Mouse (Mus musculus): ENCODE measurements around the gene Lbp. TPM values are rescaled to one million over a fixed set of nuclear protein-coding genes. Genes with fewer than 3 reads are reported as not detected.

Gene Lbp
- 0.01 and 0.09 TPM in 2 replicates for polyA plus RNA-seq (2012)

DNA sequence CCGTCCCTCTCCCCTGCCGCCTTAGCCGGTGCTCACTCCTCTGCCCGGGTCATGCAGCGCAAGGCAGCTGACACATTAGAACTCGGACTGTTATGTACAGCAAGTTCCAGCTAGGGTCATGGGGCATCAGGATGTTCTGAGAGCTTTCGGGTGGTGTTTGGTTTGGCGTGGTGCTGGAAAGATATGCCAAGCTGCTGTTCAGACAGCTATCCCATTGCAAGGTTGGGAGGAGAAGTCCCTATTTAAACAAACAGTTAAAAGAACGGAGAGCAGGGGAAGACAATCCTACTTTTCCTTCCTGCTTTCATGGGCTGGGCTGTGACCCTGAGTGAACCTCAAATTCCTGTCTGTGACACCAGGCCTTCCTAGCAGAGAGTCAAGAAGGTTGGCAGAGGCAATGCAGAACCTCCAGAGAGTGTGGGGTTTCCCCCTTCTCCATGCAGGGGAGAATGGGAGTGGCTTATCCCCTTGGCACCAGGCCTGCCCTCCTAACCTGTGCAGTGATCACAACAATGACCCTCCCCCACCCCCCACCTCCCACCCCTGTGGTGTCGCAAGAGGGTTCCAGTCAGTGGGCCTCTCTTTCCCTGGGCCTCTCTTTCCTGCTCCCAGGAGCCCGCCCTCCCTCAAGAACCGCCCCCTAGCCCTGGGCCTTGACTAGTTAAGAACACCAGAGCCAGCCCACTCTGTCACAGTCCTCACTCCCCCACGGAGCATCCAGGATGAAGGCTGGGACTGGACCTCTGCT lies at the start of gene Lbp:
Gene Lbp, plus strand, starts transcription at position 546 of the 748 bp plus-strand sequence.
- peaks cover 4% of the 10 kb centered on the region; the same call in 1 of the 2 replicates for H3K36me3 ChIP-seq (ENCODE audit: control insufficient read depth)
- no peaks in the 10 kb centered on the region for H3K9me3 ChIP-seq (ENCODE audit: control insufficient read depth, low read length)
- TF ChIP-seq GATA1 (IDR thresholded peaks at IDR 0.05; ENCODE audit: low read length) (no peak), TAL1 (IDR thresholded peaks at IDR 0.05; ENCODE audit: low read length) (no peak)
- H3K4me3 ChIP-seq (replicated peaks) = peak within 1 kb of the TSS; percentile 31
- H3K27me3 ChIP-seq (ENCODE audit: control insufficient read depth) = no peaks in the 10 kb centered on the region
- H3K4me1 ChIP-seq (ENCODE audit: control insufficient read depth) = peaks cover 10% of the 10 kb centered on the region

DNA sequence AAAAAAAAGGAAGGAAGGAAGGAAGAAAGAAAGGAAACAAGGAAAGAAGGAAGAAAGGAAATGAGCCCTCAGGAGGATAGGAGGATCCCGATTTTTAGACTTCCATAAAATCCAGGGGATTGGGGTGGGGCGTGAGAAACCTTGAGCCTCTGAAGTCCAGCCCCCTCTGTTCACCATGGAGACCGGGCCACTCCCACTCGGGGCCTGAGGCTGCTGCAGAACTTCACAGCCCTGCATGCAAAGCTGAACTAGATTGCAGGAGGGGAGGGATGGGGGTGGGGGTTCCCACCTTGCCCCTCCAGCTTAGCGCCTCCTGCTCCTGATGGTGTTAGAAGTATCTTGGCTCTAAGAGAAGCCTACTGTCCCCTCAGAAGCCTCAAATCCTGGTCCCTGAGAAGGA lies 49.4 kb upstream of the Lbp start:
- H3K4me1 ChIP-seq (ENCODE audit: control insufficient read depth) = no peaks in the 10 kb centered on the region
- no peak for TF ChIP-seq TAL1 (IDR thresholded peaks at IDR 0.05; ENCODE audit: low read length)
- TF ChIP-seq GATA1 (IDR thresholded peaks at IDR 0.05; ENCODE audit: low read length) = no peak
- peaks cover 6% of the 10 kb centered on the region; the same call in 1 of the 2 replicates for H3K27me3 ChIP-seq (ENCODE audit: control insufficient read depth)
- H3K9me3 ChIP-seq (ENCODE audit: control insufficient read depth, low read length) = no peaks in the 10 kb centered on the region
- no peaks in the 10 kb centered on the region for H3K36me3 ChIP-seq (ENCODE audit: control insufficient read depth)
- no peak overlapping the region for H3K4me3 ChIP-seq (replicated peaks)

DNA sequence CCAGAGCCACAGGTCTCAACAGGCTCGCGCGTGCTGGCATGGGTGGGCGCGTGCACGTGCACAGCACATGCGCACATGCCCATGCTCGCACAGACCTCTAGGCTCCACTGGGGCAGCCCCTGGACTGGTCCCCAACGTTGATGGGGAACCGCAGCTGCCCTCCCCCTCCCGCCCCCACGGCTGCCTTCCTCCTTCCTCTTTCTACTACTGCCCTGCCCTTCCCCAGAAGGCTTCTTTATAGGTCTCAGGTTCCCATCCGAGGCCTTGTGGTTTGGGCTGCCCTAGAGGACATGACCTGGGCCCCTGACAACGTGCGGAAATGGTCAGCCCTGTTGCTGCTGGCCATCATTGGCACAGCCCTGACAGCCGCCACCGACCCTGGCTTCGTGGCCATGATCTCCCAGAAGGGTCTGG lies 48.3 kb upstream of the Lbp start, which contains the start of gene Bpi:
Gene Bpi, plus strand, starts transcription at position 90 of the 414 bp plus-strand sequence.
- H3K9me3 ChIP-seq (ENCODE audit: control insufficient read depth, low read length) = no peaks in the 10 kb centered on the region
- peaks cover 6% of the 10 kb centered on the region; the same call in 1 of the 2 replicates for H3K27me3 ChIP-seq (ENCODE audit: control insufficient read depth)
- no peaks in the 10 kb centered on the region for H3K36me3 ChIP-seq (ENCODE audit: control insufficient read depth)
- TF ChIP-seq GATA1 (IDR thresholded peaks at IDR 0.05; ENCODE audit: low read length) = no peak
- TF ChIP-seq TAL1 (IDR thresholded peaks at IDR 0.05; ENCODE audit: low read length) = no peak
- H3K4me1 ChIP-seq (ENCODE audit: control insufficient read depth) = no peaks in the 10 kb centered on the region
- H3K4me3 ChIP-seq (replicated peaks) = no peak within 1 kb of the TSS

DNA sequence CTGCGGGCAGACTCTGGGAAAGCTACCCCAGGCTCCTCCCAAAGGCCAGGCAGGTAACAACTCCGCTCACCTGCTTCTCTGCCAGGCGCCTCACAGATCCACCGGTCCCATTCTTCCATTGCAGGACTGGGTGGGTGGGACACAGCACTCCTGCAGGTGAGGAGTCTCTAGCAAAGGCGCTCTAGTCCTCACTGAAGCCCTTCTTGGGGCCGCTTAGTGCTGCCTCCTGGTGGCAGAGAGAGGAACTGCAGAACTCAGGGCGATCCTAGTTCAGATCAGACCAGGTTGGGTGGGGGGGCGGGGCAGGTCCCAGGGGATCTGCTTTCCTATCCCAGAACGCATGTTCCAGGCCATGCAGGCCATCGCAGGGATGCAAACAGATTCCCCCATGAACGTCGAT lies 47.5 kb upstream of the Lbp start:
- Histone ChIP-seq H3K27me3 (ENCODE audit: control insufficient read depth) (peaks cover 6% of the 10 kb centered on the region; the same call in 1 of the 2 replicates), H3K9me3 (ENCODE audit: control insufficient read depth, low read length) (no peaks in the 10 kb centered on the region), H3K4me1 (ENCODE audit: control insufficient read depth) (no peaks in the 10 kb centered on the region), H3K4me3 (replicated peaks) (no peak overlapping the region), H3K36me3 (ENCODE audit: control insufficient read depth) (no peaks in the 10 kb centered on the region)
- TF ChIP-seq TAL1 (IDR thresholded peaks at IDR 0.05; ENCODE audit: low read length) = no peak
- no peak for TF ChIP-seq GATA1 (IDR thresholded peaks at IDR 0.05; ENCODE audit: low read length)

DNA sequence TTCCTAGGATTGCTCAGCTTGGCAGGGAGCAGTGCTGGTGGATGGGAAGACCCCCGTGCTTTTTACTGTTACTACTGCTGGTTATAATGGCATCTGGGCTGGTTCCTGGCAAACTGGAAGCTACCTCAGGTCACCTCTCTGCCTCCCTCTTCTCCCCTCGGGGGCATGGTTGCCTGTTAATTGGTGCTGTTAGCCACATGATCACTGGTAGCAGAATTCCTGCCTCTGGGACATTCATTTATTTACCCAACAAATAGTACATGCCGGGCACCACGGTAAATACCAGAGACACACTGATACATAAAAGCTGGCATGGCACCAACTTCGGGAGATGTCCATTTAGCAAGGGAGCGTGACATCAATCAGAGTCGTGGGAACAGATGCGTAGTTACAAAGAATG lies 46.8 kb upstream of the Lbp start:
- Histone ChIP-seq H3K4me3 (replicated peaks) (no peak overlapping the region), H3K27me3 (ENCODE audit: control insufficient read depth) (peaks cover 6% of the 10 kb centered on the region; the same call in 1 of the 2 replicates), H3K36me3 (ENCODE audit: control insufficient read depth) (no peaks in the 10 kb centered on the region), H3K9me3 (ENCODE audit: control insufficient read depth, low read length) (no peaks in the 10 kb centered on the region), H3K4me1 (ENCODE audit: control insufficient read depth) (no peaks in the 10 kb centered on the region)
- TF ChIP-seq TAL1 (IDR thresholded peaks at IDR 0.05; ENCODE audit: low read length) (no peak), GATA1 (IDR thresholded peaks at IDR 0.05; ENCODE audit: low read length) (no peak)

DNA sequence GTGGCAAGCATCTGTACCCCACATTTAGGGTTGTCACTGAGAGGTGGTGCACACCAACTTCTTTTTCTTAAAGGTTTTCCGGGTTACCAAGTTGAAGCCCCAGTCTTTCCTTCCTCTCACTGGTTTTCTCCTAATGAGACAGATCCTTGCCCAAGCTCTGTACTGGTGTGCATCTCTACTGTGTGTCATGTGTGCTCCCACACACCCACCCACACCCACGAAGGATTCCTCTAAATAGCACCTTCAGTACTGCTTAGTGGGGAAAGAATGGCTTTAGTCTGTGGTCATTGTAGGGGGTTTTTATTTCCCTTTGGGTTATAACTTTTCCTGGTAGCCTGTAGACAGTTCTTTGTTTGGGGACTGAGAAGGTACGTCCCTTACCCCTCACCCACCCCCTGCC lies 41.4 kb upstream of the Lbp start:
- TF ChIP-seq TAL1 (IDR thresholded peaks at IDR 0.05; ENCODE audit: low read length) (no peak), GATA1 (IDR thresholded peaks at IDR 0.05; ENCODE audit: low read length) (no peak)
- H3K27me3 ChIP-seq (ENCODE audit: control insufficient read depth) = no peaks in the 10 kb centered on the region

DNA sequence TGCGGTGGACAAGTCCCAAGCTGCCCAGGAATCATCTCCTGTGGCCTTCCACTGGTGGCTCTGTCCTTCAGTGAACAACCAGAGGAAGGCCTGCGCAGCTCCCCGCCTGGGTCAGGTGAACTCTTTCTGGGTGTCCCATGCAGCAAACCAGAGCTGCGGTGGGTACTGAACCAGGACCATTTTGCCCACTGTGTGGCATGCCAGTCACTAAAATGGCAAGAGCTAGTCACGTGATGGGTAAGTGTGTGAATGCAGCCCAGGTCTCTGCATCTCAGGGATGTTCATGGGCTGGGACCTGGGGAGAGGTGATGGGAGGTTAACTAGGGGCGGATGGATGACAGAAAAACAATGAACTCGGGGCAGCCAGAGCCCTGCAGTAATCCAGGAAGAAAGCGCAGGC lies 36.3 kb upstream of the Lbp start:
- Histone ChIP-seq H3K36me3 (ENCODE audit: control insufficient read depth) (no peaks in the 10 kb centered on the region), H3K27me3 (ENCODE audit: control insufficient read depth) (no peaks in the 10 kb centered on the region), H3K4me3 (replicated peaks) (no peak overlapping the region), H3K4me1 (ENCODE audit: control insufficient read depth) (no peaks in the 10 kb centered on the region), H3K9me3 (ENCODE audit: control insufficient read depth, low read length) (no peaks in the 10 kb centered on the region)
- TF ChIP-seq TAL1 (IDR thresholded peaks at IDR 0.05; ENCODE audit: low read length) = no peak
- no peak for TF ChIP-seq GATA1 (IDR thresholded peaks at IDR 0.05; ENCODE audit: low read length)

More for the DNA sequence above, 41.4 kb upstream of the Lbp start:
- Histone ChIP-seq H3K4me3 (replicated peaks) (no peak overlapping the region), H3K36me3 (ENCODE audit: control insufficient read depth) (no peaks in the 10 kb centered on the region), H3K9me3 (ENCODE audit: control insufficient read depth, low read length) (no peaks in the 10 kb centered on the region), H3K4me1 (ENCODE audit: control insufficient read depth) (no peaks in the 10 kb centered on the region)

DNA sequence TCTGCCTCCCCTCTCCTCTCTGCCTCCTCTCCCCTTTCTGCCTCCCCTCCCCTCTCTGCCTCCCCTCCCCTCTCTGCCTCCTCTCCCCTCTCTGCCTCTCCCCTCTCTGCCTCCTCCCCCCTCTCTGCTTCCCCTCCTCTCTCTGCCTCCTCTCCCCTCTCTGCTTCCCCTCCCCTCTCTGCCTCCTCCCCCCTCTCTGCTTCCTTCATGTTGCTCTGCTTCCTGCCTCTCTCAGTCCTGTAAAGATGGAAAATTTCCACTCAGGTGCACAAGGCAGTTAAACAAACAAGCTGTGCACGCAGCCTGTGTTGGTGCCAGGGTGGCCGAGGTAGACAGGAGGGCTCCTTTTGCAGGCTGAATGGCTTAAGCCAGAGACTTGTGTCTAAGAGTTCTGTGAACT lies 32.6 kb upstream of the Lbp start:
- Histone ChIP-seq H3K4me3 (replicated peaks) (no peak overlapping the region), H3K4me1 (ENCODE audit: control insufficient read depth) (no peaks in the 10 kb centered on the region), H3K27me3 (ENCODE audit: control insufficient read depth) (no peaks in the 10 kb centered on the region), H3K9me3 (ENCODE audit: control insufficient read depth, low read length) (no peaks in the 10 kb centered on the region), H3K36me3 (ENCODE audit: control insufficient read depth) (no peaks in the 10 kb centered on the region)
- TF ChIP-seq GATA1 (IDR thresholded peaks at IDR 0.05; ENCODE audit: low read length) = no peak
- TF ChIP-seq TAL1 (IDR thresholded peaks at IDR 0.05; ENCODE audit: low read length) = no peak

DNA sequence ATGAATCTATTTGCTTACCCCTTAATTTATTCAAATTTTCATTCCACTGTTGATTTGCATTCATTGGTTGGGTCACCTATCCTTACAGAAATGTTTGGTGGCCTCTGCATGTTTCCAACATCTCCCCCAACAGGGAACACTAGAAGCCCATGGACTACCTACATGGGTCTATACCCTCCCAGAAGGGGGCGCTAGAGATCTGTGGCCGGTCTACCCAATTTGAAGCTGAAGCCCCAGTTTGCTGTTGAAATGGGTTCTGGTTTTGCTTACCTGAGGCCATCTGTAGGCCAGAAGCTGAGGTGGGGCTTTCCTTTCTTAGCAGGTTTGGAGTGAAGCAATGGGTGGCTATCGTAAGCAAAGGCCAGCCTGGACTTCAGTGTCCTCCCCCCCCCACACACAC lies 30.9 kb upstream of the Lbp start:
- Histone ChIP-seq H3K9me3 (ENCODE audit: control insufficient read depth, low read length) (no peaks in the 10 kb centered on the region), H3K4me3 (replicated peaks) (no peak overlapping the region), H3K4me1 (ENCODE audit: control insufficient read depth) (no peaks in the 10 kb centered on the region), H3K27me3 (ENCODE audit: control insufficient read depth) (no peaks in the 10 kb centered on the region), H3K36me3 (ENCODE audit: control insufficient read depth) (no peaks in the 10 kb centered on the region)
- TF ChIP-seq TAL1 (IDR thresholded peaks at IDR 0.05; ENCODE audit: low read length) (no peak), GATA1 (IDR thresholded peaks at IDR 0.05; ENCODE audit: low read length) (no peak)
